Mouse (Mus musculus) CH12.LX (cell line): ENCODE data around the gene Zscan10. TPM values are rescaled to one million over a fixed set of nuclear protein-coding genes. Genes with fewer than 3 reads are reported as not detected.
A peak's percentile ranks its signal among the peaks of the same experiment; 100 is the strongest.

ENCODE experiments used
- DNase-seq: peaks from one replicate; pipeline ENCODE4 v3.0.0-alpha.2; 2013; ENCODE audit errors: extremely low read depth
- H3K27ac ChIP-seq: 2 replicates; pipeline ENCODE4 v1.5.1; 2012; ENCODE audit warnings: low read depth, mild to moderate bottlenecking, control low read depth, moderate library complexity; ENCODE audit not compliant: insufficient read depth
- H3K27me3 ChIP-seq: replicated peaks from 2 replicates; pipeline ENCODE3; 2012; ENCODE audit warnings: inconsistent platforms
- H3K36me3 ChIP-seq, 2 experiments: replicated peaks in 1 of 2; 2 replicates each; pipeline versions ENCODE3 to v1.6.1; 2012; ENCODE audit warnings: inconsistent platforms in 1 of 2, low read length in 1 of 2, mild to moderate bottlenecking in 1 of 2, mixed read lengths in 1 of 2, moderate library complexity in 1 of 2; ENCODE audit not compliant: control insufficient read depth in 1 of 2, insufficient read depth in 1 of 2
- H3K4me1 ChIP-seq, 2 experiments: 2 replicates each; pipeline ENCODE4 v1.6.1; 2012; ENCODE audit warnings: inconsistent platforms in 1 of 2, moderate library complexity in 1 of 2; ENCODE audit not compliant: insufficient read depth in 2 of 2, control insufficient read depth in 1 of 2
- H3K4me2 ChIP-seq: 2 replicates; pipeline ENCODE4 v1.6.1; 2012; ENCODE audit warnings: low read depth, mild to moderate bottlenecking, control low read depth; ENCODE audit not compliant: poor library complexity, insufficient read depth, severe bottlenecking
- H3K4me3 ChIP-seq, 3 experiments: fragments of 150-350 bp in 1 of 3; sonication (generic) in 1 of 3; replicated peaks in 1 of 3; 2 replicates each; pipeline versions ENCODE3 to v1.5.1; 2011 to 2012; ENCODE audit warnings: low read depth in 2 of 3, low read length in 2 of 3, mild to moderate bottlenecking in 2 of 3, moderate library complexity in 2 of 3, control low read depth in 1 of 3, improper control_type of control experiment in 1 of 3, inconsistent platforms in 1 of 3, mixed read lengths in 1 of 3; ENCODE audit not compliant: poor library complexity in 1 of 3
- H3K79me2 ChIP-seq: replicated peaks from 2 replicates; pipeline ENCODE4 v1.6.1; 2012; ENCODE audit warnings: mild to moderate bottlenecking, moderate library complexity; ENCODE audit not compliant: control insufficient read depth, poor library complexity, insufficient read depth, severe bottlenecking; ENCODE audit errors: extremely low read depth
- H3K9ac ChIP-seq: 2 replicates; pipeline ENCODE4 v1.6.1; 2012; ENCODE audit warnings: low read depth, mild to moderate bottlenecking, control low read depth, moderate library complexity; ENCODE audit not compliant: insufficient read depth
- H3K9me3 ChIP-seq: replicated peaks from 2 replicates; pipeline ENCODE3; 2012; ENCODE audit warnings: low read length, inconsistent platforms, mixed read lengths
- BHLHE40 ChIP-seq: IDR thresholded peaks from 2 replicates; pipeline ENCODE4 v1.6.1; 2011; ENCODE audit warnings: mild to moderate bottlenecking, low read depth, low read length, improper control_type of control experiment
- CTCF ChIP-seq, 2 experiments: IDR thresholded peaks in 1 of 2; conservative IDR thresholded peaks in 1 of 2; 2 replicates each; pipeline ENCODE4 v1.5.1; 2011 to 2012; ENCODE audit warnings: low read depth in 2 of 2, low read length in 2 of 2, improper control_type of control experiment in 1 of 2, inconsistent platforms in 1 of 2, mild to moderate bottlenecking in 1 of 2, moderate library complexity in 1 of 2
- HCFC1 ChIP-seq: IDR thresholded peaks from 2 replicates; pipeline ENCODE4 v1.6.1; 2012; ENCODE audit warnings: low read depth, mild to moderate bottlenecking, inconsistent platforms, low read length, improper control_type of control experiment
- JUND ChIP-seq: conservative IDR thresholded peaks from 2 replicates; pipeline ENCODE4 v1.6.1; 2011; ENCODE audit warnings: low read depth, low read length, improper control_type of control experiment
- MXI1 ChIP-seq: IDR thresholded peaks from 2 replicates; pipeline ENCODE4 v1.6.1; 2011; ENCODE audit warnings: mild to moderate bottlenecking, low read depth, low read length, improper control_type of control experiment
- SMC3 ChIP-seq: IDR thresholded peaks from 2 replicates; pipeline ENCODE4 v1.6.1; 2011; ENCODE audit warnings: low read depth, low read length, improper control_type of control experiment
- TCF12 ChIP-seq: IDR thresholded peaks from 2 replicates; pipeline ENCODE4 v1.6.1; 2014; ENCODE audit warnings: low read depth, mild to moderate bottlenecking, inconsistent platforms, low read length, improper control_type of control experiment
- USF2 ChIP-seq: conservative IDR thresholded peaks from 2 replicates; pipeline ENCODE4 v1.6.1; 2011; ENCODE audit warnings: low read depth, low read length, improper control_type of control experiment
- dilution Hi-C: fragments of 300-500 bp; cut with MboI; formaldehyde crosslinking; loops from 2 replicates; pipeline ENCODE4 v1.14.3; 2020; ENCODE audit warnings: low sequenced_read_pairs; ENCODE audit not compliant: extremely low pct_unique_long_range_greater_than_20kb, extremely low pct_ligation_motif_present
- in situ Hi-C: fragments of 300-500 bp; cut with MboI; formaldehyde crosslinking; loops from 3 replicates; pipeline ENCODE4 v1.14.3; 2019; ENCODE audit warnings: low sequenced_read_pairs, low pct_ligation_motif_present, low pct_unique_long_range_greater_than_20kb, mixed read lengths
- polyA plus RNA-seq: library from polyadenylated mRNA; unstranded; fragments of >175 nt; gene quantifications from 2 replicates; pipeline ENCODE4 v1.2.1, GENCODE M21; 2012; ENCODE audit warnings: low read depth; ENCODE audit not compliant: insufficient read length
- total RNA-seq, 2 experiments: library from RNA; depleted of rRNA; stranded (reverse); fragments of 300-350 nt in 1 of 2; fragments of >200 nt in 1 of 2; gene quantifications; 2 replicates each; pipeline ENCODE4 v1.2.3; 2012 to 2014

The Zscan10 gene
- total and polyA plus RNA-seq, 3 experiments = not detected

- H3K9ac ChIP-seq = no peak overlapping the region
- dilution Hi-C loops = no loop called here
- H3K4me2 ChIP-seq = no peak overlapping the region
- no peak overlapping the region for H3K4me3 ChIP-seq
- peaks cover 39% of the 10 kb centered on the region for H3K27me3 ChIP-seq
- H3K9me3 ChIP-seq = no peaks in the 10 kb centered on the region
- no peak for TF ChIP-seq JUND
- peak in 1 of 2 experiments; percentile 56; a peak in 2 of 4 replicates for TF ChIP-seq CTCF (conservative IDR thresholded peaks at IDR 0.05 in 1 of 2, IDR thresholded peaks at IDR 0.05 in 1 of 2; ENCODE audit: low read depth in 2 of 2, low read length in 2 of 2)
- no peak for TF ChIP-seq HCFC1
- peak; percentile 26; the same call in 1 of the 2 replicates for TF ChIP-seq SMC3
- TF ChIP-seq, all 38 proteins: peak for 2
- Histone ChIP-seq H3K27ac (no peak overlapping the region), H3K79me2 (no peaks in the 10 kb centered on the region), H3K4me1 (peaks cover 13 to 14% of the 10 kb centered on the region in 2 experiments), H3K36me3 (no peaks in the 10 kb centered on the region)
- DNase-seq = no peak
- in situ Hi-C loops = no loop called here
Measured at GRCm38 (mm10) chr17:23572059-23572458, 28.6 kb upstream of the Zscan10 start.

GRCm38 (mm10) chr17:23574130-23574529, 26.5 kb upstream of the Zscan10 start:
- H3K4me3 ChIP-seq = no peak overlapping the region
- DNase-seq = no peak
- in situ Hi-C loops (no loop called here), dilution Hi-C loops (no loop called here)
- peaks cover 13 to 20% of the 10 kb centered on the region in 2 experiments for H3K4me1 ChIP-seq
- no peak overlapping the region for H3K27ac ChIP-seq
- no peaks in the 10 kb centered on the region for H3K9me3 ChIP-seq
- no peak overlapping the region for H3K9ac ChIP-seq
- no peaks in the 10 kb centered on the region for H3K79me2 ChIP-seq
- H3K4me2 ChIP-seq = no peak overlapping the region
- peaks cover 55% of the 10 kb centered on the region for H3K27me3 ChIP-seq
- H3K36me3 ChIP-seq = no peaks in the 10 kb centered on the region
- TF ChIP-seq SMC3 (no peak), CTCF (conservative IDR thresholded peaks at IDR 0.05 in 1 of 2, IDR thresholded peaks at IDR 0.05 in 1 of 2; ENCODE audit: low read depth in 2 of 2, low read length in 2 of 2) (0 out of 4 replicates have a peak, but pooled peaks of 1 of the 2 experiments have one; percentile 4), USF2 (no peak)

- H3K4me3 ChIP-seq = peak overlapping the region in 1 of 3 experiments; percentile 34
- H3K4me1 ChIP-seq = peaks cover 13 to 20% of the 10 kb centered on the region in 2 experiments
- no peak overlapping the region for H3K9ac ChIP-seq
- dilution Hi-C loops = no loop called here
- peak overlapping the region; percentile 55 for H3K4me2 ChIP-seq
- peaks cover 74% of the 10 kb centered on the region for H3K27me3 ChIP-seq
- no peaks in the 10 kb centered on the region for H3K79me2 ChIP-seq
- TF ChIP-seq MXI1 = no peak
- TF ChIP-seq BHLHE40 = peak; percentile 83
- TF ChIP-seq TCF12 = no peak
- no peaks in the 10 kb centered on the region for H3K9me3 ChIP-seq
- no peaks in the 10 kb centered on the region for H3K36me3 ChIP-seq
- in situ Hi-C loops = loop anchor here (5.0 kb wide), 1 partner anchor 131 kb away; no protein-coding TSS in a partner anchor
- H3K27ac ChIP-seq = no peak overlapping the region
- no peak for DNase-seq
Measured at GRCm38 (mm10) chr17:23575951-23576552, 24.6 kb upstream of the Zscan10 start.
